Mouse (Mus musculus): ENCODE results near the gene Slc7a6. TPM values are rescaled to one million over a fixed set of nuclear protein-coding genes. Genes with fewer than 3 reads are reported as not detected.

Slc7a6 gene
- polyA plus RNA-seq, 1 experiment from 2014 or later = 52.5 TPM

DNA sequence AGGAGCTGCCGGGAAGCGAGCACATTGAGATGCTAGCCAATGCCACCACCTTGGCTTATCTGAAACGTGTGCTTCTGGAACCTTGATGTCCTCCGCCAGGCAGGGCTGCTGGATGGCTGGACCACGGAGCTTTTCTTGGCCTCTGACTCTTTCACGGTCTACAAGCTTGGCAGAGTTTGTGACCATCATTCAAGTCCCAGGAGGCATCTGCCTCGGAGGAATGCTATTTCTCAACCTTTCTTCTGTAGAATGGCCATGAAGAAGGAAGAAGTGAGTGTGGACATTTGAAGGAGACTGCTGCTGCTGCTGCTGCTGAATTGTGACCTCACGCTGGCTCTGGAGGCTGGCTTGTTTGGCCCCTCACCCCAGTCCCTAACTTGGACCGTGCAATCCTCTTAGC is 5.4 kb upstream of the Slc7a6 start:
- DNase-seq (ENCODE audit: low spot score) (no peak), ATAC-seq (replicated peaks; ENCODE audit: low FRiP score) (no peak)
- no peaks in the 10 kb centered on the region for H3K27me3 ChIP-seq (replicated peaks; ENCODE audit: control insufficient read depth, insufficient read depth, low read length)
- H3K4me3 ChIP-seq (ENCODE audit: low read depth, low read length) = no peak overlapping the region
- H3K9ac ChIP-seq (ENCODE audit: low read depth, low read length) = no peak overlapping the region
- H3K36me3 ChIP-seq (ENCODE audit: control insufficient read depth, insufficient read depth, low read length) = peaks cover 25% of the 10 kb centered on the region; the same call in 1 of the 2 replicates
- WGBS = 87% methylated on average over 9 of the region's 9 CpGs
- H3K9me3 ChIP-seq (ENCODE audit: control insufficient read depth, low read length) = no peaks in the 10 kb centered on the region
- H3K4me2 ChIP-seq = no peak overlapping the region
- no peaks in the 10 kb centered on the region; the same call in 1 of the 2 replicates for H3K4me1 ChIP-seq (replicated peaks; ENCODE audit: control insufficient read depth, insufficient read depth, low read length)
- H3K27ac ChIP-seq (ENCODE audit: low read depth, low read length) = no peak overlapping the region

DNA sequence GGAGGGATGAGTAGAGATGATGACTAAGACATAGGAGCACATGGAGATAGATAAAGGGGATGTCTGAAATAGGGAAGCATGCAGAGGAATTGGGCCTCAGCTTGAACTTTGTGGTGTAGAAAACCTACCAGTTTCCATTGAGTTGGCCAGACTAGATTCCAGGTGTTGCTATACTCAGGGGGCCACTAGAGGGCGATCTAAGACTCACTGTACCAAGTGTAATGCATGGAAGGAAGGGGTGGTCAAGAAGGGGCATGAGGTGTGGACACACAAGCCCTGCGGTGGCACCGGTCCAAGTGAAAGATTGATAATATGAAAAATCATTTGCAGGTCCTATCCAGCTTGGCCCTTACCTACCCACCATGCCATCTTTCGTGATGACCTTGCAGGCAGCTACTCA is 3.2 kb upstream of the Slc7a6 start:
- no peak for ATAC-seq (replicated peaks; ENCODE audit: low FRiP score)
- H3K4me2 ChIP-seq = no peak overlapping the region
- H3K4me3 ChIP-seq (ENCODE audit: low read depth, low read length) = no peak overlapping the region
- peaks cover 14% of the 10 kb centered on the region; the same call in 1 of the 2 replicates for H3K36me3 ChIP-seq (ENCODE audit: control insufficient read depth, insufficient read depth, low read length)
- H3K27ac ChIP-seq (ENCODE audit: low read depth, low read length) = no peak overlapping the region
- H3K9me3 ChIP-seq (ENCODE audit: control insufficient read depth, low read length) = no peaks in the 10 kb centered on the region
- peak; percentile 72 for DNase-seq (ENCODE audit: low spot score)
- 52% methylated on average over 4 of the region's 4 CpGs for WGBS
- no peak overlapping the region for H3K9ac ChIP-seq (ENCODE audit: low read depth, low read length)
- H3K27me3 ChIP-seq (replicated peaks; ENCODE audit: control insufficient read depth, insufficient read depth, low read length) = no peaks in the 10 kb centered on the region
- H3K4me1 ChIP-seq (replicated peaks; ENCODE audit: control insufficient read depth, insufficient read depth, low read length) = peaks cover 6% of the 10 kb centered on the region

DNA sequence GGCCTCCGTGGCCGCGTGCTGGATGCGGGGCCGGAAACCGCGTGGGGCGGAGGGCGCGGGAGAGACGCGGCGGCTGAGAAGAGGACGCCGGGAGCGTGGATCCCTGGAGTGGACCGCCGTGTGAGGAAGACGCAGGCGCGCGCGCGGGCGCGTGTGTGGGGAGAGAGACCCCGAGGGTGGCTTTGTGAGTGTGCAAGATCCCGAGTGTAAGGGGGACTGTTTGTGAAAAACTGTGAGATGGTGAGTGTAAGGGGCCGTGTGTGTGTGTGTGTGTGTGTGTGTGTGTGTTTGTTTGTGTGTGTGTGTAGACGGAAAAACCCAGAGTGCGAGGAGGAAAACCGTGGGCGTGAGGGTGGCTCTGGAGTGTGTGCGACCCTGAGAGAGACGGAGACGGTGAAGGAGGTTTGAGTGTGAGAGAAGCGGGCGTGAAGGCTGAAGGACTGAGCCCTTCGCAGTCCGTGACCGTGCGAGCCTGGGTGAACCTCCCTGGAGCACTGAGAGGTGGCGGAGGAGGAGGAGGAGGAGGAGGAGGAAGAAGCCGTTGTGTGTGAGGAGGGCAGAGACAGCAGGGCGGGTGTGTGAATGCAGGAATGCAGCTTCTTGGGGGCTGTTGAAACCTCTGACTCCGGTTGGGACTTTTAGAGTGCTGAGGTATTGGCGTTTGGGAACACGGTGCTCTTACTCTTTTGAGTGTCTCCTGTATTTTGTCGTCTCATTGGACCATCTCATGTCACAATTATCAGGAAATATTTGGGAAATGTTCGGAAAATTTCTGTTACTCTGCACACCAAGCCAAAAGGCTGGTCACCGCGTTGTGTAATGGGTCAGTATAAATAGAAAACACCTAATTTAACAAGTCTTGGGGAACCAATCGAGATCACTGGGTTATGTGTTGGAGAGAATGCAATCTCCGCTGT is 618 bp downstream of the Slc7a6 start:
- H3K36me3 ChIP-seq (ENCODE audit: control insufficient read depth, insufficient read depth, low read length) = no peaks in the 10 kb centered on the region
- WGBS = 1% methylated on average over 54 of the region's 54 CpGs
- no peaks in the 10 kb centered on the region for H3K27me3 ChIP-seq (replicated peaks; ENCODE audit: control insufficient read depth, insufficient read depth, low read length)
- peaks cover 6% of the 10 kb centered on the region for H3K4me1 ChIP-seq (replicated peaks; ENCODE audit: control insufficient read depth, insufficient read depth, low read length)
- H3K9me3 ChIP-seq (ENCODE audit: control insufficient read depth, low read length) = no peaks in the 10 kb centered on the region
- H3K27ac ChIP-seq (ENCODE audit: low read depth, low read length) = peak overlapping the region; percentile 86
- peak; percentile 63 for ATAC-seq (replicated peaks; ENCODE audit: low FRiP score)
- H3K9ac ChIP-seq (ENCODE audit: low read depth, low read length) = peak overlapping the region; percentile 86
- peak overlapping the region; percentile 98 for H3K4me2 ChIP-seq
- H3K4me3 ChIP-seq (ENCODE audit: low read depth, low read length) = peak overlapping the region; percentile 88
- DNase-seq (ENCODE audit: low spot score) = peak; percentile 66

DNA sequence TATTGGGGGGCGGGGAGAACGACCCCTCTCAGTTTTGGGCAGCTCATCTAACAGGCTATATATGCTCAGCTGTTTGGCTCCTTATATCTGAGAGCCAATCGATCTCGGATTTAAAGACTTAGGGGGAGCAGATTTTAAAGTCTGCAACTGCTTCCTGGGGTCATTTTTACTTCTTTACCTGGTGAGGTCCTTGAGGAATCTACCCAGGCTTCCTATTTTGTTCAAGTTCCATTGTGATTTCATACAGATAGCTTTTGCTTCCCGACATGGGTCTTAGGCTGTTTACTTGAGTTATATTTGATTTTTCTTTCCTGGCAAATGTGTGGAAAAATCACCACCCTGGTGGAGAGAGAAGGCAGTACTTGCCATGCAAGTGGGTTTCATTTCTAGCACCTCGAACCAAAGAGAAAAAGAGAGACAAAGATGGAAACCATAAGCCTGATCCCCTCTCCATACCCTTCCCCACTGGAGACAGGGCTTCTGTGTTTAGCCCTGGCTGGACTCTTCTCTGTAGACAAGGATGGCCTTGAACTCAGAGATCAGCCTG is 1.4 kb downstream of the Slc7a6 start:
- WGBS = 30% methylated on average over 6 of the region's 6 CpGs
- peaks cover 6% of the 10 kb centered on the region for H3K4me1 ChIP-seq (replicated peaks; ENCODE audit: control insufficient read depth, insufficient read depth, low read length)
- DNase-seq (ENCODE audit: low spot score) (no peak), ATAC-seq (replicated peaks; ENCODE audit: low FRiP score) (no peak)
- no peaks in the 10 kb centered on the region for H3K9me3 ChIP-seq (ENCODE audit: control insufficient read depth, low read length)
- H3K36me3 ChIP-seq (ENCODE audit: control insufficient read depth, insufficient read depth, low read length) = no peaks in the 10 kb centered on the region
- H3K4me3 ChIP-seq (ENCODE audit: low read depth, low read length) = peak overlapping the region; percentile 88
- no peak overlapping the region for H3K27ac ChIP-seq (ENCODE audit: low read depth, low read length)
- no peaks in the 10 kb centered on the region for H3K27me3 ChIP-seq (replicated peaks; ENCODE audit: control insufficient read depth, insufficient read depth, low read length)
- peak overlapping the region; percentile 98 for H3K4me2 ChIP-seq
- H3K9ac ChIP-seq (ENCODE audit: low read depth, low read length) = peak overlapping the region; percentile 86

DNA sequence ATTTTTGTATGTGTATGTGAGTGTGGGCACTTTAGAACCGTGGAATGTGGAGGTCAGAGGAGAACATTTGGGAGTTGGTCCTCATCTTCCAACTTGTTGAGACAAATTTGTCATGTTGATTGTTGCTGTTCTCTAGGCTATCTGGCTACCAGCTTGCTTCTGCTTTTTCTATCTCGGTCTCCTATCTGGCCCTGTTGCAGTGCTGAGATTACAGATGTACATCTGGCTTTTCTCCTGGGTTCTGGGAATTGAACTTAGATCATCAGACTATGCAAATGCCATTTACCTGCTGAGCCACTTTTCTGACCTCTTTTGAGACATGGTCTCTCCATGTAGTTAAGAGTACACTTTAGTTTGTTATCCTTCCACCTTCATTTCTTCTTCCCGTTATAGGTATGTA is 4.9 kb downstream of the Slc7a6 start:
- DNase-seq (ENCODE audit: low spot score) (no peak), ATAC-seq (replicated peaks; ENCODE audit: low FRiP score) (no peak)
- H3K27me3 ChIP-seq (replicated peaks; ENCODE audit: control insufficient read depth, insufficient read depth, low read length) = no peaks in the 10 kb centered on the region
- no peak overlapping the region for H3K27ac ChIP-seq (ENCODE audit: low read depth, low read length)
- H3K9ac ChIP-seq (ENCODE audit: low read depth, low read length) = no peak overlapping the region
- WGBS = 75% methylated on average over 3 of the region's 3 CpGs
- H3K4me1 ChIP-seq (replicated peaks; ENCODE audit: control insufficient read depth, insufficient read depth, low read length) = peaks cover 16% of the 10 kb centered on the region
- H3K36me3 ChIP-seq (ENCODE audit: control insufficient read depth, insufficient read depth, low read length) = no peaks in the 10 kb centered on the region
- H3K9me3 ChIP-seq (ENCODE audit: control insufficient read depth, low read length) = no peaks in the 10 kb centered on the region
- no peak overlapping the region for H3K4me2 ChIP-seq
- no peak overlapping the region for H3K4me3 ChIP-seq (ENCODE audit: low read depth, low read length)

DNA sequence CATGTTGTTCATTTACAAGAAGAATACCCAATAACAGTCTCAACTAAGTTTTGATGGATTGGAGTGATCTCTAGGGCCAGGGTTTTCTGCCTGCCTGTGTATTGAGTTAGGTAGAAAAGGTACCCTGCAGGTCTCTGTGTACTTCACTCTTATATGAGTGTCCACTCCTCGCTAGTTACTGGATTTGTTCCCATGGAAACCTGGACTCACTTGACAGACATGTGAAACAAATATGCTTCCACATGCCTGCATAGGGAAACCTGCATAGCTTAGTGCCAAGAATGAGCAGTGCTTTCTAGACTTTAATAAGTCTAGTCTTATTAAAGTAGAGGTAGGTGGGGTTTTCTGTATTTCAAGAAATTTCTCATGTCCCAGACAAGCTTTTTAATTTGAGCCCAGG is 8.2 kb downstream of the Slc7a6 start:
- H3K27ac ChIP-seq (ENCODE audit: low read depth, low read length) = no peak overlapping the region
- H3K4me3 ChIP-seq (ENCODE audit: low read depth, low read length) = no peak overlapping the region
- no peaks in the 10 kb centered on the region for H3K27me3 ChIP-seq (replicated peaks; ENCODE audit: control insufficient read depth, insufficient read depth, low read length)
- H3K4me1 ChIP-seq (replicated peaks; ENCODE audit: control insufficient read depth, insufficient read depth, low read length) = peaks cover 9% of the 10 kb centered on the region
- 37% methylated on average over 1 of the region's 1 CpGs for WGBS
- no peaks in the 10 kb centered on the region for H3K9me3 ChIP-seq (ENCODE audit: control insufficient read depth, low read length)
- no peak overlapping the region for H3K9ac ChIP-seq (ENCODE audit: low read depth, low read length)
- no peak overlapping the region for H3K4me2 ChIP-seq
- no peaks in the 10 kb centered on the region for H3K36me3 ChIP-seq (ENCODE audit: control insufficient read depth, insufficient read depth, low read length)
- DNase-seq (ENCODE audit: low spot score) = no peak
- ATAC-seq (replicated peaks; ENCODE audit: low FRiP score) = no peak

DNA sequence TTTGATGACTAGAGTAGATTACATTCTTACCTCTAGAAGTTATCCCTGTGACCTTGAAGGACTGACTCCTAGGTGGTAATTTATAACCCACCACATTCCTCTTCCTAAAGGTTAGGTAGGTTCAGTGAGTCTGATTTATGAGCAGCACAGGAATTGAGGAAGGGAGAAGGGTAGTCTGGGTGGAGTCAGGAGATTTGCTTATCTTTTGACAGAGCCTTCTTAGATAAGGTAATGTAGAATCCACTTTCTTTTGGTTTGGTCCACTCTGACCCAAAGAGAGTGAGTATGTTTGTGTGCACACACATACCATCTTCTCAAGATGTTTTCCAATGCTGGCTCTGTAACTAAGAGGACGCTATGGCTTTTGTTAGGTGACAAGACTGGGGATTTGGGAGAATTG is 8.9 kb downstream of the Slc7a6 start:
- Histone ChIP-seq H3K9ac (ENCODE audit: low read depth, low read length) (no peak overlapping the region), H3K27me3 (replicated peaks; ENCODE audit: control insufficient read depth, insufficient read depth, low read length) (no peaks in the 10 kb centered on the region), H3K36me3 (ENCODE audit: control insufficient read depth, insufficient read depth, low read length) (no peaks in the 10 kb centered on the region), H3K9me3 (ENCODE audit: control insufficient read depth, low read length) (no peaks in the 10 kb centered on the region), H3K4me2 (no peak overlapping the region), H3K4me3 (ENCODE audit: low read depth, low read length) (no peak overlapping the region), H3K4me1 (replicated peaks; ENCODE audit: control insufficient read depth, insufficient read depth, low read length) (peaks cover 9% of the 10 kb centered on the region), H3K27ac (ENCODE audit: low read depth, low read length) (no peak overlapping the region; the same call in 1 of the 2 replicates)
- WGBS = 74% methylated on average over 1 of the region's 1 CpGs
- ATAC-seq (replicated peaks; ENCODE audit: low FRiP score) (no peak), DNase-seq (ENCODE audit: low spot score) (no peak)

DNA sequence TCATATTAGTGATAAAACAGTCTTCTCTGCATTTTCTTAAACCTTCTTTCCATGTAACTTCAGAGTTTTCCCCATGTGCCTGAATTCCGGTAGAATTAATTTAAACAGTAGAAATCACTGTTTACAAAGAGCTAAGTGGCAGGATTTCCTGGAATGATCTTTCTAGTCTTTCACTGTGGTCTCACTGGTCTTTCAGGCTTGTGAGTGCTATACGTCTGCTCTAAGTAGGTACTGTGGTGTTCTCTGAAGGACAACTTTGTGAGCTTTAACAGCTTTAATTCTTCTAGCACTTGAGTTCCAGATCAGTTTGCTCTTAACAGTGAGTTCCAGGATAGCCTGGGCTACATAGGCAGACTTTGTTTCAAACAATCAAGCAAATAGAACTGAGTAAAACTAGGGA is 9.8 kb downstream of the Slc7a6 start:
- H3K4me1 ChIP-seq (replicated peaks; ENCODE audit: control insufficient read depth, insufficient read depth, low read length) = peaks cover 9% of the 10 kb centered on the region
- no peaks in the 10 kb centered on the region for H3K9me3 ChIP-seq (ENCODE audit: control insufficient read depth, low read length)
- H3K36me3 ChIP-seq (ENCODE audit: control insufficient read depth, insufficient read depth, low read length) = no peaks in the 10 kb centered on the region
- WGBS = 68% methylated on average over 2 of the region's 2 CpGs
- ATAC-seq (replicated peaks; ENCODE audit: low FRiP score) (no peak), DNase-seq (ENCODE audit: low spot score) (no peak)
- no peak overlapping the region for H3K9ac ChIP-seq (ENCODE audit: low read depth, low read length)
- H3K27ac ChIP-seq (ENCODE audit: low read depth, low read length) = no peak overlapping the region
- H3K4me3 ChIP-seq (ENCODE audit: low read depth, low read length) = no peak overlapping the region
- no peak overlapping the region for H3K4me2 ChIP-seq
- no peaks in the 10 kb centered on the region for H3K27me3 ChIP-seq (replicated peaks; ENCODE audit: control insufficient read depth, insufficient read depth, low read length)
